Mouse (Mus musculus): Measurements from ENCODE around the gene Ucp3.

Gene Ucp3

GRCm38 (mm10) chr7:100501844-100502373 is 29.1 kb downstream of the Ucp3 start:
- no peak for DNase-seq

- DNase-seq, result no peak
Observed at GRCm38 (mm10) chr7:100502374-100502922, 29.7 kb downstream of the Ucp3 start.

GRCm38 (mm10) chr7:100503076-100503475 is 30.3 kb downstream of the Ucp3 start:
- no peak for DNase-seq

- DNase-seq, result no peak
Observed at GRCm38 (mm10) chr7:100504740-100505487, 32.1 kb downstream of the Ucp3 start.

- DNase-seq, result no peak
Observed at GRCm38 (mm10) chr7:100506494-100506893, 33.7 kb downstream of the Ucp3 start.

GRCm38 (mm10) chr7:100508670-100509069 is 35.9 kb downstream of the Ucp3 start:
- no peak for DNase-seq

GRCm38 (mm10) chr7:100511602-100512001 is 38.8 kb downstream of the Ucp3 start:
- DNase-seq, result no peak

GRCm38 (mm10) chr7:100514573-100514972 is 41.8 kb downstream of the Ucp3 start, which contains the start of gene Dnajb13:
Gene Dnajb13 (minus strand): TSS chr7:100514960.
- no peak for DNase-seq

- no peak for DNase-seq
Observed at GRCm38 (mm10) chr7:100520204-100520603, 47.4 kb downstream of the Ucp3 start.

GRCm38 (mm10) chr7:100520663-100521285 is 48.0 kb downstream of the Ucp3 start:
- peak; percentile 79 for DNase-seq

GRCm38 (mm10) chr7:100522222-100522621 is 49.4 kb downstream of the Ucp3 start:
- no peak for DNase-seq

GRCm38 (mm10) chr7:100524669-100525068 is 51.9 kb downstream of the Ucp3 start:
- no peak for DNase-seq

- no peak for DNase-seq
Observed at GRCm38 (mm10) chr7:100530766-100531165, 58.0 kb downstream of the Ucp3 start.

- DNase-seq, result no peak
Observed at GRCm38 (mm10) chr7:100533503-100533902, 60.7 kb downstream of the Ucp3 start.

GRCm38 (mm10) chr7:100534216-100534615 is 61.4 kb downstream of the Ucp3 start:
- DNase-seq, result no peak

GRCm38 (mm10) chr7:100535831-100536230 is 63.0 kb downstream of the Ucp3 start:
- DNase-seq, result no peak
